Mouse (Mus musculus) hindbrain, embryonic 14.5 days (tissue): ENCODE data around the gene Nox1. TPM values are rescaled to one million over a fixed set of nuclear protein-coding genes. Genes with fewer than 3 reads are reported as not detected.

Experiments used
- ATAC-seq: fragments of 200-750 bp; cut with Nextera tagmentation; 2 replicates; pipeline ENCODE4 v1.8.0; 2017; ENCODE audit warnings: moderate number of reproducible peaks, mild to moderate bottlenecking, moderate TSS enrichment, moderate library complexity; ENCODE audit not compliant: low FRiP score
- DNase-seq: peaks from one replicate; pipeline ENCODE4 v3.0.0-alpha.2; 2015; ENCODE audit warnings: low spot score
- H3K27ac ChIP-seq: fragments of 300-500 bp; sonication (generic); 2 replicates; pipeline ENCODE4 v1.5.1; 2014; ENCODE audit warnings: mild to moderate bottlenecking, moderate library complexity
- H3K27me3 ChIP-seq: fragments of 300-500 bp; sonication (generic); 2 replicates; pipeline ENCODE4 v1.6.1; 2014; ENCODE audit warnings: mild to moderate bottlenecking, low read length, mixed read lengths; ENCODE audit not compliant: control insufficient read depth, insufficient read depth
- H3K36me3 ChIP-seq: fragments of 300-500 bp; sonication (generic); replicated peaks from 2 replicates; pipeline ENCODE4 v1.6.1; 2014; ENCODE audit not compliant: control insufficient read depth, insufficient read depth
- H3K4me1 ChIP-seq: fragments of 300-500 bp; sonication (generic); replicated peaks from 2 replicates; pipeline ENCODE4 v1.6.1; 2014; ENCODE audit warnings: antibody characterized with exemption, low read length, mixed read lengths; ENCODE audit not compliant: control insufficient read depth, insufficient read depth
- H3K4me2 ChIP-seq: fragments of 300-500 bp; sonication (generic); replicated peaks from 2 replicates; pipeline ENCODE4 v1.6.1; 2014; ENCODE audit warnings: mild to moderate bottlenecking, moderate library complexity
- H3K4me3 ChIP-seq: fragments of 300-500 bp; sonication (generic); replicated peaks from 2 replicates; pipeline ENCODE4 v1.5.1; 2014; ENCODE audit warnings: mild to moderate bottlenecking, low read length
- H3K9ac ChIP-seq: fragments of 300-500 bp; sonication (generic); 2 replicates; pipeline ENCODE4 v1.6.1; 2014
- H3K9me3 ChIP-seq: fragments of 300-500 bp; sonication (generic); 2 replicates; pipeline ENCODE4 v1.6.1; 2016; ENCODE audit warnings: low read length; ENCODE audit not compliant: control insufficient read depth
- WGBS: fragments of 180-500 bp; shearing (Covaris S2); extraction: QIAGEN DNeasy Blood & Tissue Kit; methylation state at CpG from one replicate; pipeline ENCODE4 v1.1.7; 2014; 5-methylcytosine and 5-hydroxymethylcytosine counted together
- microRNA-seq: library from miRNA; unstranded; fragments of <30 nt; microRNA quantifications from one replicate; pipeline ENCODE4, GENCODE M21; 2016
- polyA plus RNA-seq: library from polyadenylated mRNA; unstranded; fragments of >200 nt; fragmentation: Nextera tagmentation; extraction: Ambion mirVana; gene quantifications from 2 replicates; pipeline ENCODE4 v1.2.1, GENCODE M21; 2014

The Nox1 gene
- polyA plus RNA-seq, 1 experiment from 2014 or later = 0.08 TPM

DNA sequence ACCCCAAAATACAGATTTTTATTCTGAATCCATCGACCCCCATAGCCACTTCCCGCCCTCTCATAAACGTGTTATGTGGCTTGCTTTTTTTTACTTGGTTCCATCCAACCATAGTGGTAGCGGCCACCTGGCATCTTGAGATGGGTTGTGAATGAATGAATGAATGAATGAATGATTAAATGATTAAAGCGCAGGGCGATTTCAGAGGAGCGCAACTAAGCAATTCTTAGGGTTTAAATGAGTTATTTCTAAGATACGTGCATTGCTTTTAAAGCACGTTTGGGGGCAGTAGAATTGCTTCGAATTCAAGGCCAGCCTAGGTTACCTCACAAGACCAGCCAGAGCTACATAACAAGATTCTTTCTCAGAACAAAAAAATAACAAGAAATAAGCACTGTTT lies 162.0 kb downstream of the Nox1 start:
- H3K9me3 ChIP-seq = no peaks in the 10 kb centered on the region
- peak; percentile 44 for DNase-seq
- H3K4me2 ChIP-seq = peak overlapping the region; percentile 50
- peak overlapping the region; percentile 58 for H3K4me3 ChIP-seq
- no peak for ATAC-seq
- H3K27me3 ChIP-seq = no peaks in the 10 kb centered on the region
- WGBS = 19% methylated on average over 10 of the region's 10 CpGs
- H3K36me3 ChIP-seq = peaks cover 19% of the 10 kb centered on the region; the same call in 1 of the 2 replicates
- H3K27ac ChIP-seq = peak overlapping the region; percentile 89
- peak overlapping the region; percentile 77 for H3K9ac ChIP-seq
- H3K4me1 ChIP-seq = no peaks in the 10 kb centered on the region; the same call in 1 of the 2 replicates

DNA sequence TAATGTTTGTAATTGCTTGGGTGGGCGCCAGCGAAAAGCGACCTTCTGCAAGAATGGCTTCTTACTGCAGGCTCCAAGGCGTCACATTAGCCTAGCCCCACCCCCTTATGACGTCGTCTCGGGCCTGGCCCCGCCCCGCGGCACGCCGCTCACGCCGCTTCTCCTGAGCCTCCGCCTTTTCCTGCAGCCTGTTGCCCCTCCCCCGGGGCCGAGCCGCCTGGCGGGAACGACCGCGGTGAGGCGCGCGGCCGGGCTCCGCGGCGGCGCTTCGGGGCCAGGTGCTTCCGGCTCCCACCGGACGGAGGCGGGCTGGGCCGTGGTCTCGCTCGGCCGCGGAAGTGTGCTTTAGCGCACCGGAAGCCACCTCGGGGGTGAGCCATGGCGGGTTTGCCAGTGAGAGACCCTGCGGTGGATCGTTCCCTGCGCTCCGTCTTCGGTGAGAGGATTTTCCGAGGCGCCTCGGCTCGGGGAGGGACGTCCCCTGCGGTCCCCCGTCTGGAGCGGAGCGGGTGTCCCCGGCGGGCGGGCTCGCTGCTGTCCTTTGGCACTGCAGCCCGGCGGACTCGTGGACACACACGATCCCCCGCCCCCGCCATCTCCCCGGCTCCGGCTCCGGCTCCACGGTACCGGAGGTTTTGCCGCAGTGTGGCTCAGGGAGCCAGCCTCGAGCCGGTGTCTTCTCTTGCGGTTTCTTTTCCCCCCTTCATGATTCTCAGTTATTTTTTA lies 162.6 kb downstream of the Nox1 start, which contains the start of gene Cstf2:
Gene Cstf2 (plus strand): TSS at position 201 of the 726 bp plus-strand sequence.
- peak within 1 kb of the TSS; percentile 50 for H3K4me2 ChIP-seq
- 29% methylated on average over 57 of the region's 77 CpGs for WGBS

DNA sequence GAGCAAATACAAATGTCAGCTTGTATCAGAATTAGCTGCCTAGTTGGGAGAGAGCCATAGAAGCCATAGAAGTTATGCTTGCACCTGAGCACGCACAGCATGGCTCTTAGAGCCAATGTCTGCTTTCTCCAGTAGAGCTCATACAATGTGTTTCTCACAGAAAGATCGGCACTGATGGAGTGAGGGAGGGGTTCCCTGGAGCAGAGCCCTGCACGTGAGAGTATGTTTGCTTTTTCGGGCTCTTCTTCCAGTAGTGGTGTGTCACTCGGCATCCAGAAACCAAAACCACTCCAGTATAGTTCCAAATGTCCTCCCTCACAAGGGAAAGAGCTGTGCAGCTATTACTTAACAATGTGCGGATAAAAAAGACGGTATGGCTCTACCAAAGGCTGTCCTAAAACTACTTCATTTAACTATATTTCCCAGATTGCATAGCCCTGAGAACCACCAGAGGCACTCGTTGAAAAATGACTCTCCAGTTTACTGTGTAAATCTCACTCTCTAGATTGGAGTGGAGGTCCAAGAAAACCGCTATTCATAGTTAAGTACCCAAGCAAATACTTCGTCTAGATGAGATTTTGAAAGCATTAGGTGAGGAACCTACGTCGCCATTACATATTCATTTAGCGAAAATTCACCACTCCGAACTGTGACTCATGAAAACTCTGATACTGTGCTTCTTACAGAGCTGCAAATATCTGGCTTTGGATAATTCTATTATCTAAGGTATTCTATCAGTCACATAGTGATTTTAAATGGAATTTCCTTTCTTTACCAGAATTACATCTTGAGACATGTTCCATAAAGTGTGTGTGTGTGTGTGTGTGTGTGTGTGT lies 163.5 kb downstream of the Nox1 start:
- Histone ChIP-seq H3K9ac (peak overlapping the region; percentile 37; the same call in 1 of the 2 replicates), H3K4me2 (peak overlapping the region; percentile 40), H3K27ac (peak overlapping the region; percentile 32; the same call in 1 of the 2 replicates), H3K4me1 (no peaks in the 10 kb centered on the region; the same call in 1 of the 2 replicates), H3K27me3 (no peaks in the 10 kb centered on the region), H3K36me3 (peaks cover 13% of the 10 kb centered on the region; the same call in 1 of the 2 replicates), H3K4me3 (peak overlapping the region; percentile 58), H3K9me3 (no peaks in the 10 kb centered on the region)
- DNase-seq = no peak
- WGBS = 75% methylated on average over 14 of the region's 14 CpGs
- ATAC-seq = no peak

More for the DNA sequence above, 162.6 kb downstream of the Nox1 start, which contains the start of gene Cstf2:
- no peaks in the 10 kb centered on the region for H3K9me3 ChIP-seq
- peak within 1 kb of the TSS; percentile 77 for H3K9ac ChIP-seq
- peak within 1 kb of the TSS; percentile 58 for H3K4me3 ChIP-seq
- peak within 1 kb of the TSS; percentile 89 for H3K27ac ChIP-seq
- DNase-seq (peak; percentile 86), ATAC-seq (peak; percentile 98)
- peaks cover 14% of the 10 kb centered on the region; the same call in 1 of the 2 replicates for H3K36me3 ChIP-seq
- no peaks in the 10 kb centered on the region for H3K27me3 ChIP-seq
- no peaks in the 10 kb centered on the region; the same call in 1 of the 2 replicates for H3K4me1 ChIP-seq

DNA sequence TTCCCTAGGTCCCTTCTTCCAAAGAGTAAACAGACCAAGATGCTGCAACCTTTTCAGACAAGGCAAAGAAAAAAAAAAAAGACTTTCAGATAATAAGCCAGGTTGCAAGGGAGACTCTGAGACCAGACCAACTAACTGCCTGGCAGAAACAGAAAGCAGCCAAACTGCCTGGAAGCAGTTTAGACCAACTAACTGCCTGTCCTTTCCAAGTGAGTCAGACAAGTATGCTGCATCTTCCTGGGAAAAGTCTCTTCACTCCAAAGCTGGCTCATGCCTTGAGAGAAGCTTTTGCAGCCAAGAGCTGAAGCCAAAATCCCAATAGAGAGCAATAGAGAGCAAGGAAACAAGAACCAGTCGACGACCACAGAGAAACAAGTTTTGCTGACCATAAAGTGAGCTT lies 164.9 kb downstream of the Nox1 start:
- Histone ChIP-seq H3K9ac (no peak overlapping the region), H3K4me3 (no peak overlapping the region)

DNA sequence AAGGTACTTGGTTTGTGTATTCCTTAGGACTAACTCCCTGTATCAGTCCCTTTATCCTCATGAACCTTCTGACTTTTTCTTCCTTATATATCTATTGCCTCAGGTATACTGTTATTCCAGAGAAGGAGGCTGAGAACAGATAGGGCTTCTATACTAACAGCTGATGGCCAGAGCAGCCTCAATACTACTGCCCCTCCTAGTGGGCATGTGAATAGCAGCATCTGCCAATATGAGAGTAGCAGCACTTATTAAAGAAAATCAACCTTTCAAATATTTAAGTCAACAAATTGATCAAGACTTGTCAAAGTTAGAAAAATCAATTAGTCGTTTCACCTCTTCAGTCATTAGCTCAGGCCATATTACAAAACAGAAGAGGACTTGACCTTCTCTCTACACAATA lies 172.8 kb downstream of the Nox1 start:
- H3K4me1 ChIP-seq = no peaks in the 10 kb centered on the region
- H3K4me2 ChIP-seq = no peak overlapping the region
- H3K27me3 ChIP-seq = no peaks in the 10 kb centered on the region
- H3K36me3 ChIP-seq = no peaks in the 10 kb centered on the region
- no peak overlapping the region for H3K9ac ChIP-seq
- no peaks in the 10 kb centered on the region for H3K9me3 ChIP-seq
- no peak overlapping the region for H3K27ac ChIP-seq
- WGBS = 72% methylated on average over 1 of the region's 1 CpGs
- DNase-seq = no peak
- ATAC-seq = no peak
- no peak overlapping the region for H3K4me3 ChIP-seq

More for the DNA sequence above, 164.9 kb downstream of the Nox1 start:
- DNase-seq (no peak), ATAC-seq (no peak)
- no peaks in the 10 kb centered on the region for H3K27me3 ChIP-seq
- 88% methylated on average over 2 of the region's 2 CpGs for WGBS
- H3K27ac ChIP-seq = no peak overlapping the region
- peaks cover 1% of the 10 kb centered on the region; the same call in 1 of the 2 replicates for H3K36me3 ChIP-seq
- no peaks in the 10 kb centered on the region; the same call in 1 of the 2 replicates for H3K4me1 ChIP-seq
- H3K9me3 ChIP-seq = no peaks in the 10 kb centered on the region
- no peak overlapping the region for H3K4me2 ChIP-seq

Small RNA genes lying within 50 kb of the gene (microRNA-seq; reads per million reads assigned to microRNA genes)
- not detected for gene Mir3112

Other genes starting within 250 kb of the Nox1 start
- gene Sytl4, start 240.1 kb downstream of the Nox1 start, polyA plus RNA-seq = 0.80 and 1.1 TPM in 2 replicates
- gene Cstf2, start 162.8 kb downstream of the Nox1 start, polyA plus RNA-seq = 76.6 and 84.4 TPM in 2 replicates
- gene Xkrx, start 59.9 kb downstream of the Nox1 start, polyA plus RNA-seq = 0.89 and 1.1 TPM in 2 replicates
- not detected in 2 replicates for gene Arl13a, start 34.5 kb downstream of the Nox1 start, polyA plus RNA-seq
- 6.5 and 7.3 TPM in 2 replicates for gene Trmt2b, start 55.0 kb upstream of the Nox1 start, polyA plus RNA-seq
- 94.8 and 109 TPM in 2 replicates for gene Tmem35a, start 73.3 kb upstream of the Nox1 start, polyA plus RNA-seq
- gene Cenpi, start 86.1 kb upstream of the Nox1 start, polyA plus RNA-seq = 4.3 and 7.8 TPM in 2 replicates
- 20.7 and 24.2 TPM in 2 replicates for gene Drp2, start 182.6 kb upstream of the Nox1 start, polyA plus RNA-seq